Mouse (Mus musculus): ENCODE results near the gene Zc3hc1.
"Not testable (repeated sequence)": the region's sequence is repeated elsewhere in the genome, so short reads cannot be mapped to it uniquely, and the experiment has no call there.

GRCm38 (mm10) chr6:30390271-30390670 is 557 bp downstream of the Zc3hc1 start:
- not testable (repeated sequence) for TF ChIP-seq CTCF, EP300 (IDR thresholded peaks at IDR 0.05; ENCODE audit: low read depth)

Data from liver, postnatal 0 days (tissue).